Mouse (Mus musculus): Measurements from ENCODE around the gene Trmu.

Trmu gene

DNA sequence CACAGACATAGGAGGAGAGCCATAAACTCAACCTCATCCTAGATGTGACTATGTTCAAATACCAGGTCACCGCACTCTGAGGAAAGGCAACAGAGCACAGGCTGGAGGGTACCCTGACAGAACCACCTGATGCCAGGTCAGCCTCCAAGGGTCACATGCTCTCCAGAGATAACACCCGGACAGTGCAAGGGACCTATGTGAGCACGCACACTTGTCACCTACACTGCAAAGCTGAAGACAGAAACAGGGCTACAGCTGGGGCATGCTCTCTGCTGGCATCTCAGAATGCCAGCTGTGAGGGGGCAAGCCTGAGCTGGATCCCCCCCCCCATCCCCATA lies 30.3 kb downstream of the Trmu start:
- no peaks in the 10 kb centered on the region for H3K36me3 ChIP-seq (ENCODE audit: control insufficient read depth, insufficient read depth, low read length, poor library complexity, severe bottlenecking)
- no peak for DNase-seq (ENCODE audit: low read depth, low spot score)
- no peaks in the 10 kb centered on the region for H3K27me3 ChIP-seq (ENCODE audit: control insufficient read depth, insufficient read depth, low read length, poor library complexity, severe bottlenecking)

DNA sequence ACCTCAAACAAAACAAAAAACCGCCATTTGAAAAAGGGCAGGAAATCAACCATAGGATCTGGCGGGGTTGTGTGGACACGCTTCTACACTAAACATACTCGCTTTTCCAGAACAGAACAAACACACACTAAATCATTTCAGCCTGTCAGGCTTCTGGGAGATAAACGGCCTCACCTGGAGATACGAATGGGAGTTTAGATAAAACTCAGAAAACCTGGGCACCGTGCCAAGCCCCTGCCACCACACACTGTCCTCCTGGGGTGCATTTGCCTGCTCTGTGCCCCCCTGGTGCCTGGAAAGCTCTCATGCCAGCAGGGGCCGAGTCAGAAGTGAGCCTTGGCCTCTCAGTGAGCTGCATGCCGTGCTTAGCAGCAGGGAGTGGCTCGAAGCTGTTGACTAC lies 30.8 kb downstream of the Trmu start:
- Histone ChIP-seq H3K27me3 (ENCODE audit: control insufficient read depth, insufficient read depth, low read length, poor library complexity, severe bottlenecking) (no peaks in the 10 kb centered on the region), H3K36me3 (ENCODE audit: control insufficient read depth, insufficient read depth, low read length, poor library complexity, severe bottlenecking) (no peaks in the 10 kb centered on the region)
- DNase-seq (ENCODE audit: low read depth, low spot score), result no peak

DNA sequence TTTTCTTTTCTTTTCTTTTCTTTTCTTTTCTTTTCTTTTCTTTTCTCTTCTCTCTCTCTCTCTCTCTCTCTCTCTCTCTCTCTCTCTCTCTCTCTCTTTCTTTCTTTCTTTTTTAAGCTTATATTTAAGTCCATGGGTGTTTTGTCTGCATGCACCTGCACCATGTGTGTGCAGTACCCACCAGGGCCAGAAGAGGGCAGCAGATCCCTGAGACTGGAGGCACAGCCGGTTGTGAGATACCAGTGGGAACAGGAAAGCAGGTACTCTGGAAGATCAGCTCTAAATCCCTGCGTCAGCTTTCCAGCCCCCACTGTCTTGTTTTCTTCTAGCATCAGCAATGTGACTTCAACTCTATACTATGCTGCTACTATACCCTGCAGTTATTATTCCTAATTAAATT lies 34.5 kb downstream of the Trmu start:
- peak; percentile 83 for DNase-seq (ENCODE audit: low read depth, low spot score)
- Histone ChIP-seq H3K36me3 (ENCODE audit: control insufficient read depth, insufficient read depth, low read length, poor library complexity, severe bottlenecking) (no peaks in the 10 kb centered on the region), H3K27me3 (ENCODE audit: control insufficient read depth, insufficient read depth, low read length, poor library complexity, severe bottlenecking) (no peaks in the 10 kb centered on the region)

DNA sequence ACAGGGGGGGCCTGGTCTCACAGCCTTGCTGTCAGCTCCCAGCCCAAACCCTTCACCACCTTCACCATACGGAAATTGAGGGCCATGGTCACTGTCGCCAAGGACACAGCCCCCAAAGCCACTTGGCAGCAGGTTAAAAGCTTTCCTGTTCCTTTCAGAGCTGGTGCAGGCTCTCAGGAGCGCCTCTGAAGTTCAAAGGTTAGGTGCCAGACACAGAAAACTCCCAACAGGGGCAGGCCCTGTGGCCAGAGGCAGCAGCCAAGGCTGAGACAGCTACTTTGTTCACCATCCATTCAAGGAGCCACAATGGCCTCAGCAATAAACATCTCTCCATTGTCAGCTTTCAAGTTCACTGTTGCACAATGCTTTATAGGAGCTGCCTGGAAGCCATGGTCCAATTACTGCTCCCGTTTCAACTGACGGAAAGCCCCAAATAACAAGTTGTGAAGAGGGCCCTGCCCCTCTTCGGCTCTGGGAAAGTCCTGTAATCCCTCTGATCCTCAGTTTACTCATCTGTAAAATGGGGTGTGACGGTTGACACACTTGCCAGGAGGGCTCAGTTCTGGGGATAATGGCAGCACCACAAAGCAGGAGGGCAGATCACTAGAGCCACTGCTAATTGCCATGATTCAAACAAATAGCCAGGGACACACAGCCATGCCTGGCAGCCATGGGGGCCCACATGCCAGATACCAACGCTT lies 40.2 kb downstream of the Trmu start:
- H3K36me3 ChIP-seq (ENCODE audit: control insufficient read depth, insufficient read depth, low read length, poor library complexity, severe bottlenecking), result no peaks in the 10 kb centered on the region
- no peaks in the 10 kb centered on the region for H3K27me3 ChIP-seq (ENCODE audit: control insufficient read depth, insufficient read depth, low read length, poor library complexity, severe bottlenecking)
- no peak for DNase-seq (ENCODE audit: low read depth, low spot score)

DNA sequence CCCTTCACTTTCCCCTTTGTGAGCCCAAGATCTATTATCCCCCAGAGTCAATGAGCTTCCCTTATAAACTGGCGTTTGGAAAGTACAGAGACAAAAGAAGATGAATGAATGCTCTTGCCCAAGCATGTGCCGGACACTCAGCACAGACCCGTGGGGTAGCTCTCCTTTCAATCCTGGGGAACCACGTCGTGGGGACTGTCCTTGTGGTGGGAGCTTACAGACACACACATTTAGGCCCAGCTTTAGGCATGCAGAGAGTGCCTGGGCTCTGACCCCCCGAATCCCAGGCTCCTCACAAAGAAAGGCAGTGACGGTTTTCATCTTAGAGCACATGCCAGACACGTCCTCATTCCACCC lies 40.8 kb downstream of the Trmu start:
- no peak for DNase-seq (ENCODE audit: low read depth, low spot score)
- Histone ChIP-seq H3K27me3 (ENCODE audit: control insufficient read depth, insufficient read depth, low read length, poor library complexity, severe bottlenecking) (no peaks in the 10 kb centered on the region), H3K36me3 (ENCODE audit: control insufficient read depth, insufficient read depth, low read length, poor library complexity, severe bottlenecking) (no peaks in the 10 kb centered on the region)

DNA sequence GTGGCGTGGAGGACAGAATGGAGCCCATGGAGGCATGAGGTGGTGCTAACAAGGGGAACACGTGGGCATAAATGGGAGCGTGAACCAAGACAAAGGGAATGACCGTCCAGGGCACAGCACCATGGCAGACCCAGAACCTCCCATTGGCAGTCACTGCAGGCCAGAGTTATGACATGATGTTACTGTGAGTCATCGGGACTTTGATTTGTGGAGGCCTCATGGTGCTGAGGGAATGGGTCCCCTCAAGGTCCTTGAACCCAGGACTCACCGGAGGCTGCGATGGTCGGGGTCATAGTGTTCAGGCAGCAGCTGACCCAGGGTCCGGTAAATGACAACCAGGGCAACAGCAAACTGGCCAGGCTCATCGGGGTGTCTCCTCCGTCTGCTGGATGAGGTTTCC lies 42.7 kb downstream of the Trmu start:
- H3K27me3 ChIP-seq (ENCODE audit: control insufficient read depth, insufficient read depth, low read length, poor library complexity, severe bottlenecking), result no peaks in the 10 kb centered on the region
- no peaks in the 10 kb centered on the region for H3K36me3 ChIP-seq (ENCODE audit: control insufficient read depth, insufficient read depth, low read length, poor library complexity, severe bottlenecking)
- no peak for DNase-seq (ENCODE audit: low read depth, low spot score)

DNA sequence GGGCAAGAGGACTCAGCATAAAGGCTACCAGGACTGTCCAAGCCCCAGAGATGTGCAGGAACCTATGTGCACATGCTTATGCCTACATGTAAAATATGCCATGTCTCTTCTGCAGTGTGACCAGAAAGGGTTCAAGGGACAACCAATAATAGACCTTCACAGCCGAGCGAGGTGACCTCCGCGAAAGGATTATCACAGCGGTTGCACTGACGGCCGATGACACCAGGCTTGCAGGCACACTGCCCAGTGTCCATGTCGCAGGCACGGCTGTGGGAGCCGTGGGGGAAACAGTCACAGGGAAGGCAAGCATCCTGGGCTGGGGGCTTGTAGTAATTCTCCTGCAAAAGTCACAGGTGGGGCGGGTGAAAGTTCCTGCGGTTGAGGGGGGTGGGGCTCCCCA lies 49.0 kb downstream of the Trmu start:
- H3K27me3 ChIP-seq (ENCODE audit: control insufficient read depth, insufficient read depth, low read length, poor library complexity, severe bottlenecking), result no peaks in the 10 kb centered on the region
- no peak for DNase-seq (ENCODE audit: low read depth, low spot score)

DNA sequence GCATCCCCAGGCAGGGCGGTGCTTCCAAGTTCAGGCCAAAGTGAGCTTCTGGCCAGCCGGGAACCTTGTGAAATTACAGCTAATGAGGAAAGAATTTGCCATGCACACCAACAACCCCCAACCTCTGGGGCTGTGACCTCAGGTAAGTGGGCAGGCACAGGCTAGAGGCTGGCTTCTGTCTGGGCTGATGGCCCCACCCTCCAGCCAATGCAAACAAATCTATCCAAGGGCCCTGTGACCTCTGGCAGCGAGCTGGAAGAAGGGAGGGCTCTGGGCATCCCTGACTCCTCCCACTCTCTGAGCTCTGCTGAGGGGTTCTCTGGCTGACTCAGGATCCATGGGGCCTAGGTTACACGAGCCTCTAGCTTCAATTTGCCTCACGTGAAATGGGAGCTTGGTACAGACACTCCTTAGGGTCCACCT lies 56.5 kb downstream of the Trmu start:
- Histone ChIP-seq H3K36me3 (ENCODE audit: control insufficient read depth, insufficient read depth, low read length, poor library complexity, severe bottlenecking) (no peaks in the 10 kb centered on the region), H3K27me3 (ENCODE audit: control insufficient read depth, insufficient read depth, low read length, poor library complexity, severe bottlenecking) (no peaks in the 10 kb centered on the region)
- no peak for DNase-seq (ENCODE audit: low read depth, low spot score)

More for the DNA sequence above, 49.0 kb downstream of the Trmu start:
- H3K36me3 ChIP-seq (ENCODE audit: control insufficient read depth, insufficient read depth, low read length, poor library complexity, severe bottlenecking), result no peaks in the 10 kb centered on the region
